Mouse (Mus musculus) kidney, embryonic 16.5 days (tissue): ENCODE measurements around the gene Bach2. TPM values are rescaled to one million over a fixed set of nuclear protein-coding genes. Genes with fewer than 3 reads are reported as not detected.

Experiments
- ATAC-seq: fragments of 200-750 bp; cut with Nextera tagmentation; 2 replicates; pipeline ENCODE4 v1.8.0; 2017; ENCODE audit warnings: moderate TSS enrichment; ENCODE audit not compliant: low FRiP score, low TSS enrichment
- H3K27ac ChIP-seq: fragments of 300-500 bp; sonication (generic); 2 replicates; pipeline ENCODE4 v1.5.1; 2014; ENCODE audit warnings: low read length
- H3K27me3 ChIP-seq: fragments of 300-500 bp; sonication (generic); 2 replicates; pipeline ENCODE4 v1.6.1; 2014; ENCODE audit warnings: low read length, control low read depth, mixed read lengths; ENCODE audit not compliant: insufficient read depth
- H3K36me3 ChIP-seq: fragments of 300-500 bp; sonication (generic); 2 replicates; pipeline ENCODE4 v1.6.1; 2014; ENCODE audit warnings: low read length, control low read depth, mixed read lengths; ENCODE audit not compliant: insufficient read depth
- H3K4me1 ChIP-seq: fragments of 300-500 bp; sonication (generic); 2 replicates; pipeline ENCODE4 v1.6.1; 2014; ENCODE audit warnings: low read length, control low read depth, mixed read lengths; ENCODE audit not compliant: insufficient read depth
- H3K4me2 ChIP-seq: fragments of 300-500 bp; sonication (generic); replicated peaks from 2 replicates; pipeline ENCODE4 v1.6.1; 2014; ENCODE audit warnings: low read depth, low read length
- H3K4me3 ChIP-seq: fragments of 300-500 bp; sonication (generic); 2 replicates; pipeline ENCODE4 v1.5.1; 2014; ENCODE audit warnings: mild to moderate bottlenecking, low read length
- H3K9ac ChIP-seq: fragments of 300-500 bp; sonication (generic); replicated peaks from 2 replicates; pipeline ENCODE4 v1.6.1; 2014; ENCODE audit warnings: low read length
- H3K9me3 ChIP-seq: fragments of 300-500 bp; sonication (generic); 2 replicates; pipeline ENCODE4 v1.6.1; 2016; ENCODE audit warnings: low read length, control low read depth
- WGBS: fragments of 180-500 bp; shearing (Covaris S2); extraction: QIAGEN DNeasy Blood & Tissue Kit; methylation state at CpG from one replicate; pipeline ENCODE4 v1.1.7; 2014; 5-methylcytosine and 5-hydroxymethylcytosine counted together
- polyA plus RNA-seq: library from polyadenylated mRNA; unstranded; fragments of >200 nt; fragmentation: Nextera tagmentation; extraction: Ambion mirVana; gene quantifications from 2 replicates; pipeline ENCODE4 v1.2.1, GENCODE M21; 2015

Bach2 gene
- polyA plus RNA-seq, 1 experiment from 2014 or later, result 7.9 TPM

GRCm38 (mm10) chr4:32529443-32529995, 290.9 kb downstream of the Bach2 start:
- no peak for ATAC-seq

GRCm38 (mm10) chr4:32530421-32530920, 291.9 kb downstream of the Bach2 start:
- WGBS, result 59% methylated on average over 9 of the region's 9 CpGs
- H3K27me3 ChIP-seq, result no peaks in the 10 kb centered on the region
- peak overlapping the region; percentile 33; the same call in 1 of the 2 replicates for H3K4me3 ChIP-seq
- H3K4me2 ChIP-seq, result peak overlapping the region; percentile 54
- H3K36me3 ChIP-seq, result no peaks in the 10 kb centered on the region
- no peaks in the 10 kb centered on the region for H3K9me3 ChIP-seq
- peak overlapping the region; percentile 49 for H3K9ac ChIP-seq
- peaks cover 25% of the 10 kb centered on the region for H3K4me1 ChIP-seq
- H3K27ac ChIP-seq, result no peak overlapping the region
- ATAC-seq, result no peak

More at GRCm38 (mm10) chr4:32529443-32529995, 290.9 kb downstream of the Bach2 start:
- Histone ChIP-seq H3K9me3 (no peaks in the 10 kb centered on the region), H3K9ac (no peak overlapping the region), H3K4me3 (no peak overlapping the region), H3K4me2 (no peak overlapping the region), H3K27me3 (no peaks in the 10 kb centered on the region), H3K4me1 (peaks cover 30% of the 10 kb centered on the region), H3K27ac (no peak overlapping the region), H3K36me3 (no peaks in the 10 kb centered on the region)
- WGBS, result 85% methylated on average over 17 of the region's 17 CpGs

- H3K4me3 ChIP-seq, result peak overlapping the region; percentile 33
- H3K9ac ChIP-seq, result peak overlapping the region; percentile 49
- H3K27ac ChIP-seq, result no peak overlapping the region
- WGBS, result 14% methylated on average over 28 of the region's 28 CpGs
- peak; percentile 83; the same call in 1 of the 2 replicates for ATAC-seq
- H3K9me3 ChIP-seq, result no peaks in the 10 kb centered on the region
- H3K27me3 ChIP-seq, result no peaks in the 10 kb centered on the region
- peaks cover 25% of the 10 kb centered on the region for H3K4me1 ChIP-seq
- no peaks in the 10 kb centered on the region for H3K36me3 ChIP-seq
- peak overlapping the region; percentile 54 for H3K4me2 ChIP-seq
These were observed 292.6 kb downstream of the Bach2 start for GRCm38 (mm10) chr4:32530921-32531846.

- H3K27ac ChIP-seq, result no peak overlapping the region
These were observed 293.5 kb downstream of the Bach2 start for GRCm38 (mm10) chr4:32532079-32532478.

GRCm38 (mm10) chr4:32533735-32534134, 295.1 kb downstream of the Bach2 start:
- H3K9me3 ChIP-seq, result no peaks in the 10 kb centered on the region
- H3K4me1 ChIP-seq, result peaks cover 43% of the 10 kb centered on the region
- H3K27ac ChIP-seq, result no peak overlapping the region
- no peaks in the 10 kb centered on the region for H3K36me3 ChIP-seq
- WGBS, result 73% methylated on average over 7 of the region's 7 CpGs
- no peak overlapping the region for H3K9ac ChIP-seq
- H3K4me2 ChIP-seq, result no peak overlapping the region
- no peaks in the 10 kb centered on the region for H3K27me3 ChIP-seq
- no peak for ATAC-seq
- no peak overlapping the region for H3K4me3 ChIP-seq

More at GRCm38 (mm10) chr4:32532079-32532478, 293.5 kb downstream of the Bach2 start:
- 63% methylated on average over 8 of the region's 8 CpGs for WGBS
- peaks cover 34% of the 10 kb centered on the region for H3K4me1 ChIP-seq
- H3K9me3 ChIP-seq, result no peaks in the 10 kb centered on the region
- ATAC-seq, result no peak
- H3K27me3 ChIP-seq, result no peaks in the 10 kb centered on the region
- H3K9ac ChIP-seq, result no peak overlapping the region
- peak overlapping the region; percentile 54 for H3K4me2 ChIP-seq
- no peaks in the 10 kb centered on the region for H3K36me3 ChIP-seq
- no peak overlapping the region for H3K4me3 ChIP-seq

GRCm38 (mm10) chr4:32535626-32536025, 297.0 kb downstream of the Bach2 start:
- WGBS, result 84% methylated on average over 7 of the region's 7 CpGs
- no peak overlapping the region for H3K4me3 ChIP-seq
- ATAC-seq, result no peak

GRCm38 (mm10) chr4:32536870-32537508, 298.4 kb downstream of the Bach2 start:
- WGBS, result 71% methylated on average over 8 of the region's 8 CpGs
- Histone ChIP-seq H3K27me3 (no peaks in the 10 kb centered on the region), H3K9me3 (no peaks in the 10 kb centered on the region), H3K27ac (no peak overlapping the region), H3K4me2 (no peak overlapping the region), H3K4me3 (no peak overlapping the region), H3K4me1 (peaks cover 27% of the 10 kb centered on the region), H3K9ac (no peak overlapping the region), H3K36me3 (no peaks in the 10 kb centered on the region)
- no peak for ATAC-seq

More at GRCm38 (mm10) chr4:32535626-32536025, 297.0 kb downstream of the Bach2 start:
- Histone ChIP-seq H3K27ac (no peak overlapping the region), H3K9ac (no peak overlapping the region), H3K27me3 (no peaks in the 10 kb centered on the region), H3K4me1 (peaks cover 40% of the 10 kb centered on the region), H3K9me3 (no peaks in the 10 kb centered on the region), H3K36me3 (no peaks in the 10 kb centered on the region), H3K4me2 (no peak overlapping the region)

GRCm38 (mm10) chr4:32538088-32538487, 299.5 kb downstream of the Bach2 start:
- Histone ChIP-seq H3K9me3 (no peaks in the 10 kb centered on the region), H3K36me3 (no peaks in the 10 kb centered on the region), H3K27me3 (no peaks in the 10 kb centered on the region), H3K4me2 (no peak overlapping the region), H3K9ac (no peak overlapping the region), H3K4me1 (peaks cover 20% of the 10 kb centered on the region), H3K4me3 (no peak overlapping the region), H3K27ac (no peak overlapping the region)
- WGBS, result 20% methylated on average over 5 of the region's 5 CpGs
- ATAC-seq, result peak; percentile 74; the same call in 1 of the 2 replicates

- peak; percentile 90 for ATAC-seq
- no peak overlapping the region for H3K4me3 ChIP-seq
- no peak overlapping the region for H3K4me2 ChIP-seq
- H3K9me3 ChIP-seq, result no peaks in the 10 kb centered on the region
- no peaks in the 10 kb centered on the region for H3K27me3 ChIP-seq
- H3K4me1 ChIP-seq, result peaks cover 20% of the 10 kb centered on the region
- H3K27ac ChIP-seq, result peak overlapping the region; percentile 36; the same call in 1 of the 2 replicates
- WGBS, result 56% methylated on average over 4 of the region's 4 CpGs
- H3K9ac ChIP-seq, result no peak overlapping the region
- no peaks in the 10 kb centered on the region for H3K36me3 ChIP-seq
These were observed 299.9 kb downstream of the Bach2 start for GRCm38 (mm10) chr4:32538488-32538887.
